Mouse (Mus musculus): ENCODE data around the gene Plcb4. TPM values are rescaled to one million over a fixed set of nuclear protein-coding genes. Genes with fewer than 3 reads are reported as not detected.
"Not testable (repeated sequence)": the region's sequence is repeated elsewhere in the genome, so short reads cannot be mapped to it uniquely, and the experiment has no call there.

The Plcb4 gene
- polyA plus RNA-seq, 1 experiment from 2014 or later = 12.4 TPM

GRCm38 (mm10) chr2:135700686-135701413 lies 42.0 kb downstream of the Plcb4 start:
- Histone ChIP-seq H3K4me3 (ENCODE audit: low read depth, low read length) (no peak overlapping the region), H3K4me1 (ENCODE audit: control insufficient read depth, insufficient read depth, low read length) (0 out of 2 replicates have a peak, but pooled peaks cover 2% of the 10 kb centered on the region), H3K4me2 (ENCODE audit: low read depth, severe bottlenecking) (no peak overlapping the region), H3K36me3 (ENCODE audit: control insufficient read depth, insufficient read depth, low read length) (no peaks in the 10 kb centered on the region), H3K27ac (replicated peaks; ENCODE audit: low read depth, low read length) (no peak overlapping the region), H3K9me3 (ENCODE audit: control insufficient read depth, low read length) (no peaks in the 10 kb centered on the region), H3K27me3 (ENCODE audit: control insufficient read depth, insufficient read depth, low read length) (no peaks in the 10 kb centered on the region), H3K9ac (ENCODE audit: low read length) (no peak overlapping the region)
- 87% methylated on average over 7 of the region's 7 CpGs for WGBS
- no peak for ATAC-seq (ENCODE audit: insufficient number of reproducible peaks, low FRiP score, low TSS enrichment, low read depth)
- DNase-seq (ENCODE audit: low spot score) = no peak

GRCm38 (mm10) chr2:135704673-135705072 lies 45.9 kb downstream of the Plcb4 start:
- DNase-seq (ENCODE audit: low spot score) (no peak), ATAC-seq (ENCODE audit: insufficient number of reproducible peaks, low FRiP score, low TSS enrichment, low read depth) (no peak)
- Histone ChIP-seq H3K36me3 (ENCODE audit: control insufficient read depth, insufficient read depth, low read length) (no peaks in the 10 kb centered on the region), H3K9me3 (ENCODE audit: control insufficient read depth, low read length) (no peaks in the 10 kb centered on the region), H3K27me3 (ENCODE audit: control insufficient read depth, insufficient read depth, low read length) (no peaks in the 10 kb centered on the region), H3K4me3 (ENCODE audit: low read depth, low read length) (no peak overlapping the region), H3K27ac (replicated peaks; ENCODE audit: low read depth, low read length) (no peak overlapping the region), H3K4me1 (ENCODE audit: control insufficient read depth, insufficient read depth, low read length) (no peaks in the 10 kb centered on the region), H3K9ac (ENCODE audit: low read length) (no peak overlapping the region), H3K4me2 (ENCODE audit: low read depth, severe bottlenecking) (no peak overlapping the region)
- WGBS = 89% methylated on average over 5 of the region's 5 CpGs

- 91% methylated on average over 2 of the region's 2 CpGs for WGBS
- Histone ChIP-seq H3K4me1 (ENCODE audit: control insufficient read depth, insufficient read depth, low read length) (peaks cover 7% of the 10 kb centered on the region), H3K4me3 (ENCODE audit: low read depth, low read length) (no peak overlapping the region), H3K9me3 (ENCODE audit: control insufficient read depth, low read length) (no peaks in the 10 kb centered on the region), H3K27ac (replicated peaks; ENCODE audit: low read depth, low read length) (no peak overlapping the region), H3K36me3 (ENCODE audit: control insufficient read depth, insufficient read depth, low read length) (no peaks in the 10 kb centered on the region), H3K4me2 (ENCODE audit: low read depth, severe bottlenecking) (no peak overlapping the region), H3K27me3 (ENCODE audit: control insufficient read depth, insufficient read depth, low read length) (no peaks in the 10 kb centered on the region), H3K9ac (ENCODE audit: low read length) (no peak overlapping the region)
- ATAC-seq (ENCODE audit: insufficient number of reproducible peaks, low FRiP score, low TSS enrichment, low read depth) = no peak
- DNase-seq (ENCODE audit: low spot score) = no peak
Measured at GRCm38 (mm10) chr2:135707305-135707704, 48.5 kb downstream of the Plcb4 start.

DNA sequence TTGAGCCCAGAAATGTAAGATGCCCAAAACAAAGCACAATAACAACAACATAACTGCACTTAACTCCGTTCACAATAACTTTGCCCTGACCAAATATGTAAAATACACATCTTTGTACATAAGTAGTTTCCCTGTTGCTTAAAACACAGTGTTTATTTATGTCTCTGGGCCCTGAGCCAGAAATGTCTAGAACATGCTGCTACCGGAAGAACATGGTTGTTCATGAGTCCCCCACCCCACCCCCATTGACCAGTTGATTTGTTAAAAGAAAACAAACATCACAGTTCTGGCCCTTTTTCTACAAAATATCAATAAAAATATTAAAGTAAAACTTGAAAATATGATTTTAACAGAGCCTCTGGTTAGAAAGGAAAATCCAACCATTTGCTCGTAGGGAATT lies 49.6 kb downstream of the Plcb4 start:
- Histone ChIP-seq H3K9me3 (ENCODE audit: control insufficient read depth, low read length) (no peaks in the 10 kb centered on the region), H3K4me3 (ENCODE audit: low read depth, low read length) (no peak overlapping the region), H3K4me1 (ENCODE audit: control insufficient read depth, insufficient read depth, low read length) (peaks cover 7% of the 10 kb centered on the region), H3K36me3 (ENCODE audit: control insufficient read depth, insufficient read depth, low read length) (no peaks in the 10 kb centered on the region), H3K4me2 (ENCODE audit: low read depth, severe bottlenecking) (no peak overlapping the region), H3K9ac (ENCODE audit: low read length) (no peak overlapping the region), H3K27ac (replicated peaks; ENCODE audit: low read depth, low read length) (no peak overlapping the region), H3K27me3 (ENCODE audit: control insufficient read depth, insufficient read depth, low read length) (no peaks in the 10 kb centered on the region)
- ATAC-seq (ENCODE audit: insufficient number of reproducible peaks, low FRiP score, low TSS enrichment, low read depth) (no peak), DNase-seq (ENCODE audit: low spot score) (no peak)
- WGBS = 88% methylated on average over 3 of the region's 3 CpGs

DNA sequence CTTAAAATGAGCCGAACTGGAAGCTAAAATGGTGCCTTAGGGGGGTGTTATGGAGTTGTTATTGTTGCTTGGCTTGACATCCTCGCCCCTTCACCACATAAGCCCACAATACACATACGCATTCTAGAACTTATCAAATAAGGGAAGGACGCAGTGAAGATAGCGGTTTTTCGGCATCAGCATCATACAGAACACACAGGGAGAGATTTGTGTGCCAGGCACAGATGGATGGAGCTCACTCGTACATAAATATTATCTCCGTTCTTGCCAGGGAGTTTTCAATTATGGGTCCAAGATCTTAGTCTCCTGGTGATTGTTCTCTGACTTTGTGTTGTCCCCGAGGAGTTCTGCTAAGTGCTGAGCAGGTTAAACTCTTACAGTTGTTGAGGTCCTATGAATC lies 50.0 kb downstream of the Plcb4 start:
- Histone ChIP-seq H3K4me1 (ENCODE audit: control insufficient read depth, insufficient read depth, low read length) (peaks cover 7% of the 10 kb centered on the region), H3K9ac (ENCODE audit: low read length) (no peak overlapping the region), H3K27me3 (ENCODE audit: control insufficient read depth, insufficient read depth, low read length) (no peaks in the 10 kb centered on the region), H3K27ac (replicated peaks; ENCODE audit: low read depth, low read length) (no peak overlapping the region), H3K4me3 (ENCODE audit: low read depth, low read length) (no peak overlapping the region), H3K9me3 (ENCODE audit: control insufficient read depth, low read length) (no peaks in the 10 kb centered on the region), H3K4me2 (ENCODE audit: low read depth, severe bottlenecking) (no peak overlapping the region), H3K36me3 (ENCODE audit: control insufficient read depth, insufficient read depth, low read length) (no peaks in the 10 kb centered on the region)
- DNase-seq (ENCODE audit: low spot score) (no peak), ATAC-seq (ENCODE audit: insufficient number of reproducible peaks, low FRiP score, low TSS enrichment, low read depth) (no peak)
- WGBS = 91% methylated on average over 9 of the region's 9 CpGs

DNA sequence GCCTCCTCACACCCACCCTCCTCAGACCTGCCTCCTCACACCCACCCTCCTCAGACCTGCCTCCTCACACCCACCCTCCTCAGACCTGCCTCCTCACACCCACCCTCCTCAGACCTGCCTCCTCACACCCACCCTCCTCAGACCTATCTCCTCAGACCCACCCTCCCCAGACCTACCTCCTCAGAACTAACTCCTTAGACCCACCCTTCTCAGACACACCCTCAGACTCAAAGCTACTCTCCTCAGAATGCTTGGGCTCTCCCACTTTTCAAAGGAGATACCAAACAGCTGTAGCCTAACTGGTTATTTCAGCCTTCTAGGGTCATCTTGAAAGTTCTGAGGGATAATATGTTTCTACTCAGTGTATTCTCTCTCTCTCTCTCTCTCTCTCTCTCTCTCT lies 50.9 kb downstream of the Plcb4 start:
- H3K27ac ChIP-seq (replicated peaks; ENCODE audit: low read depth, low read length); DNase-seq (ENCODE audit: low spot score); H3K36me3 ChIP-seq (ENCODE audit: control insufficient read depth, insufficient read depth, low read length); H3K4me3 ChIP-seq (ENCODE audit: low read depth, low read length); H3K4me2 ChIP-seq (ENCODE audit: low read depth, severe bottlenecking); H3K9ac ChIP-seq (ENCODE audit: low read length); ATAC-seq (ENCODE audit: insufficient number of reproducible peaks, low FRiP score, low TSS enrichment, low read depth); H3K9me3 ChIP-seq (ENCODE audit: control insufficient read depth, low read length); H3K27me3 ChIP-seq (ENCODE audit: control insufficient read depth, insufficient read depth, low read length); H3K4me1 ChIP-seq (ENCODE audit: control insufficient read depth, insufficient read depth, low read length): not testable (repeated sequence)

DNA sequence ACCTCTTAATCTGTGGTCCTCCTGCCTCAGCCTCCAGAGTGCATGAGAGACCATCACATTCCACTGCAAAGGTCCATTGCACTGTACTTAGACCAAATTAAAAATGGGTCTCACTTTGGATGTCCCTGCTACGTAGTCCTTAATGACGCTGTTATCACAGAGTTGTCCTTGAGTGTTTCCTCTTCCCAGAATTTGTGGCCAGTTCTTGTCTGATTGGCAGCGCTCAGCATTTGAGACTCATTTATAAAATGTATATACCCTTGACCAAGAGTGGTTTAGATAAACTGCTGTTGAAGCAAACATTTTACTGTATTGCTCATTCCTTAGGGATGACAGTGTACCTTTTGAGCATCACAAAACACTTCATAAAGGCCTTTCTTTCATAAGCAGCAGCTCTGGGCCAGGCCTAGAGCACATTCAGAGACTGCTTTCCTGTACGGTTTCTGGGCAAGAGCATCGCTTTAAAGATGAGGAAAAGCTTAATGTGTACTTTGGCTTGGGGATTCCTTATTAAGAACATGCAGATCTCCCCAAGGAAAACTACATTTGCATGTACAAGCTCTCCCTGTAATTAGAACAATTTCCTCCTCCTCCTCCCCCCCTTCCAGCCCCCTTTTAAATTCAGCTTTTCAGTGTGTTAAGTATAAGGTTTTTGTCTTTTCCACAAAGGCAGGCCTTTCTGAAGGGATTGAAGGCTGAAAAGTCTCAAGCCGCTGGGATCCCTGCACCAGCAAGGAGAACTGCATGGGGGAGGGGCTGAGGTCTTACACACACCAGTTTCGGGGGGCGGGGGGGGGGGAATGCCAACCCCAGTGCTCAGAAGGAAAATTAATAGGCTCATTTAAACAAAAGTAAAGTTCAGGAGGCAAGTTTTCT lies 52.5 kb downstream of the Plcb4 start:
- DNase-seq (ENCODE audit: low spot score) = peak; percentile 50

GRCm38 (mm10) chr2:135711925-135712288 lies 53.1 kb downstream of the Plcb4 start:
- no peak overlapping the region for H3K9ac ChIP-seq (ENCODE audit: low read length)
- peak overlapping the region; percentile 24; the same call in 1 of the 2 replicates for H3K4me2 ChIP-seq (ENCODE audit: low read depth, severe bottlenecking)
- 34% methylated on average over 8 of the region's 8 CpGs for WGBS
- no peak overlapping the region for H3K27ac ChIP-seq (replicated peaks; ENCODE audit: low read depth, low read length)
- no peak overlapping the region for H3K4me3 ChIP-seq (ENCODE audit: low read depth, low read length)
- ATAC-seq (ENCODE audit: insufficient number of reproducible peaks, low FRiP score, low TSS enrichment, low read depth) = peak; percentile 49; the same call in 1 of the 2 replicates
- H3K4me1 ChIP-seq (ENCODE audit: control insufficient read depth, insufficient read depth, low read length) = peaks cover 7% of the 10 kb centered on the region
- peak; percentile 57 for DNase-seq (ENCODE audit: low spot score)
- H3K36me3 ChIP-seq (ENCODE audit: control insufficient read depth, insufficient read depth, low read length) = no peaks in the 10 kb centered on the region
- H3K9me3 ChIP-seq (ENCODE audit: control insufficient read depth, low read length) = no peaks in the 10 kb centered on the region
- no peaks in the 10 kb centered on the region for H3K27me3 ChIP-seq (ENCODE audit: control insufficient read depth, insufficient read depth, low read length)

More for the DNA sequence above, 52.5 kb downstream of the Plcb4 start:
- H3K4me2 ChIP-seq (ENCODE audit: low read depth, severe bottlenecking) = peak overlapping the region; percentile 24; the same call in 1 of the 2 replicates
- H3K4me3 ChIP-seq (ENCODE audit: low read depth, low read length) = no peak overlapping the region
- WGBS = 47% methylated on average over 8 of the region's 8 CpGs
- H3K27me3 ChIP-seq (ENCODE audit: control insufficient read depth, insufficient read depth, low read length) = no peaks in the 10 kb centered on the region
- H3K27ac ChIP-seq (replicated peaks; ENCODE audit: low read depth, low read length) = no peak overlapping the region
- no peaks in the 10 kb centered on the region for H3K9me3 ChIP-seq (ENCODE audit: control insufficient read depth, low read length)
- peaks cover 7% of the 10 kb centered on the region for H3K4me1 ChIP-seq (ENCODE audit: control insufficient read depth, insufficient read depth, low read length)
- no peaks in the 10 kb centered on the region for H3K36me3 ChIP-seq (ENCODE audit: control insufficient read depth, insufficient read depth, low read length)
- 0 out of 2 replicates have a peak, but pooled peaks have one; percentile 55 for ATAC-seq (ENCODE audit: insufficient number of reproducible peaks, low FRiP score, low TSS enrichment, low read depth)
- no peak overlapping the region for H3K9ac ChIP-seq (ENCODE audit: low read length)
